Mouse (Mus musculus) left cerebral cortex, adult 2 months (tissue): Measurements from ENCODE around the gene Pigt. TPM values are rescaled to one million over a fixed set of nuclear protein-coding genes. Genes with fewer than 3 reads are reported as not detected.

Experiments
- DNase-seq, 2 experiments: peaks; one replicate each; pipeline ENCODE4 v3.0.0; 2021 to 2022; ENCODE audit warnings: low spot score in 2 of 2, mixed read lengths in 1 of 2; ENCODE audit errors: extremely low spot score in 1 of 2
- H3K27ac ChIP-seq: fragments of 200-600 bp; 2 replicates; pipeline ENCODE4 v1.8.1; 2022
- H3K4me3 ChIP-seq: fragments of 200-600 bp; 2 replicates; pipeline ENCODE4 v1.8.1; 2022
- CTCF ChIP-seq: fragments of 200-600 bp; IDR thresholded peaks from 2 replicates; pipeline ENCODE4 v1.8.1; 2022; ENCODE audit warnings: antibody characterized with exemption, mild to moderate bottlenecking, moderate library complexity
- intact Hi-C: fragments of 180-260 bp; cut with DNase I; formaldehyde crosslinking; loops from one replicate; pipeline ENCODE4 v1.15.1; 2025
- total RNA-seq, 2 experiments: library from RNA; stranded (reverse); gene quantifications; 2 replicates each; pipeline ENCODE4 v1.2.3; 2021

Pigt gene
- total RNA-seq, 2 experiments from 2014 or later: 86.3 to 87.0 TPM

DNA sequence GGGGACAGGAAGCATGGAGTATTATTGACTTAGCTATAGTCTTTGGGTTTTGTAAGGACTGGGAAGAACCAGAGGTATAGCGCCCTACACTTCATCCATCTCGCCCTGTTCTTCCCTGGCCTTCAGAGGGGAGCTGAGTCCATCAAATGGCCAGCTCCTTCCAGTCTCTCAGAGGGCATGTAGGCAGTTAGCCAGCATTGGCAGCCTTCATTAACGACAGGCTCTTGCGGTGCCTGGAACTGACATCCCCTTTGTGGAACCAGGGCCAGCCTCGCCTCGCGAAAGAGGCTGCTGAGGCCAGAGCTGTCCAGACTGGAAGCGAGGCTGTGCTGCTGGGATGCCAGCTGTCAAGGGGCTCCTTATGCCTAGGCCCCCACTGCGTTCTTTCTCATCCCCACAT lies 9.5 kb upstream of the Pigt start:
- H3K4me3 ChIP-seq: peak overlapping the region; percentile 94
- H3K27ac ChIP-seq: peak overlapping the region; percentile 99
- DNase-seq: peak; percentile 39 to 51
- no peak for TF ChIP-seq CTCF
- intact Hi-C loops: loop anchor here (2.0 to 10.0 kb wide), 2 partner anchors 25 to 257 kb away; partner anchors contain the start of genes Dnttip1 and Wfdc3

DNA sequence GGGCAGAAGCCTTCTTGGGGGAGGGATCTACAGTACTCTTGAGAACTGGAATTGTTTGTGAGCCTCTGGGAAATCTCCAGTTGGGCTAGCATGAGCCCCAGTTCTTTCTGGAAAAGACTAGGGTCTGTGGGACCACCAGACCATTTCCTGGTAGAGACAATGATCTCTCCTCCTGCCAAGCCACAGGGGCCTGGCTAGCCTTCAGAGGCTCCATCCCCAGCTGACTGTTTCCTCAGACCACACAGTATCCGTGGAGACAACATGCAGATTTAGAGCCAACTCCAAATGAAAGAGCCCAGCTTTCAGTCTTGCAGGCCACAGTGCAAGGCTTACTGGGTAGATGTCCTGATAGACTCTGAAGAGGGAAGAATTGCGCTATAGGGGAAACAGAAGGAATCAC lies 3.2 kb upstream of the Pigt start:
- DNase-seq: no peak
- Histone ChIP-seq H3K27ac (no peak overlapping the region; the same call in 1 of the 2 replicates), H3K4me3 (no peak overlapping the region)
- intact Hi-C loops: no loop called here
- no peak for TF ChIP-seq CTCF

DNA sequence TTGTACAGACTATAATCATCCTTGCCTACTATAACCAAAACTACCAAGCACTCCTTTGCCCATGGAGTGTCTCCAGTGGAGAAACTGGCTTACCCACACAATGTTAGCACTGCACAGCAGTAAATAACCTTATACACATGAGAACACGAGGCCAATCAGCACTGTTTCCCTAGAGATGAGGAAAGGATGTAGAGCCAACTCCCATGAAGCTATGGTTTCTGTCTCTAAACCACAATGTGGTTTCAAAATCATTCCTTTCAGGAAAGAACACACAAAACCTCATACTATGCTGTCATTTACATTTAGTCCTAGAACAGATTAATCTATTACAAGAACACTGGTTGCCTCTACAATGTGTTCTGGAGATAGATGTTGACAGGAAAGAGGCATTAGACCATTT lies 989 bp upstream of the Pigt start:
- no peak for DNase-seq
- no peak overlapping the region for H3K4me3 ChIP-seq
- H3K27ac ChIP-seq: no peak overlapping the region
- TF ChIP-seq CTCF: no peak
- intact Hi-C loops: loop anchor here (2.0 kb wide), 1 partner anchor 36 kb away; the partner anchor contains the start of gene Gm20458

DNA sequence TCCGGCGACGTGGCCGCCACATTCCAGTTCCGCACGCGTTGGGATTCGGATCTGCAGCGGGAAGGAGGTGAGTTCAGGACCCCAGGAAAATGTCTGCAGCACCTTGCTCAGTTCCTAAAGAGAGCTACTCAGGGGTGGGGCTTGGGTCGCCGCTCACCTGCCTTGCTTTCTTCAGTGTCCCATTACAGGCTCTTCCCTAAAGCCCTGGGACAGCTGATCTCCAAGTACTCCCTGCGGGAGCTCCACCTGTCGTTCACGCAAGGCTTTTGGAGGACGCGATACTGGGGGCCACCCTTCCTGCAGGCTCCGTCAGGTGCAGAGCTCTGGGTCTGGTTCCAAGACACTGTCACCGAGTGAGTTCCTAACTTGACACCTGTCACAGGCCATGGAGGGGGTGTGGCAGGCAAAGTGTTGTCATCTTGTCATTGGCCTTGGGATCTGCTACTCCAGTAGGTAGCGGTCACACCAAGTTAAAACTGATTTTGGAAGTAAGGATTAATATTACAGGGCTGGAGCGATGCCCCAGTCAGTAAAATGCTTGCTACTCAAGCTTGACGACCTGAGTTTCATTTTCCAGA lies 460 bp downstream of the Pigt start:
- no peak for DNase-seq
- intact Hi-C loops: loop anchor here (2.0 kb wide), 1 partner anchor 37 kb away; the partner anchor contains the start of gene Gm20458
- peak overlapping the region; percentile 64 for H3K27ac ChIP-seq

DNA sequence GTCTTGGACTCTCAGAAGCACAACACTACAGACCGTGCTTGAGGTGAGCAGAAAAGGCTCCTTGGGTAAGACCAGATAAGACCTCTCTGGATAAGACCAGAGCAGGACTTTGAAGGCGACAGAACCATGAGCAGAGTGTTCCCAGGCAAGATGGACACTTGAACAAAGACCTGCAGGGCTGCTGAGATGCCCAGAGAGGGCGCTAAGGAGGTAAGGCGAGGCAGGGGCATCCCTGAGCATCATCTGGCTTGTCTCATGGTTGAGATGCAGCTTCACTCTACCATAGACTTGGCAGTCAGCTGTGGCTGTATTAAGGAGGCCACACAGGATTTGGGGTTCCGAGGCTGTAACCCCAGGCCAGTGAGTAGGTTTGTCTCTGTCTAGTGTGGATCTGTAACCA lies 2.0 kb downstream of the Pigt start:
- intact Hi-C loops: no loop called here
- Histone ChIP-seq H3K4me3 (no peak overlapping the region), H3K27ac (no peak overlapping the region)
- peak; percentile 15 for TF ChIP-seq CTCF
- DNase-seq: no peak

More for the DNA sequence above, 460 bp downstream of the Pigt start:
- no peak; the same call in 1 of the 2 replicates for TF ChIP-seq CTCF
- H3K4me3 ChIP-seq: peak overlapping the region; percentile 84

DNA sequence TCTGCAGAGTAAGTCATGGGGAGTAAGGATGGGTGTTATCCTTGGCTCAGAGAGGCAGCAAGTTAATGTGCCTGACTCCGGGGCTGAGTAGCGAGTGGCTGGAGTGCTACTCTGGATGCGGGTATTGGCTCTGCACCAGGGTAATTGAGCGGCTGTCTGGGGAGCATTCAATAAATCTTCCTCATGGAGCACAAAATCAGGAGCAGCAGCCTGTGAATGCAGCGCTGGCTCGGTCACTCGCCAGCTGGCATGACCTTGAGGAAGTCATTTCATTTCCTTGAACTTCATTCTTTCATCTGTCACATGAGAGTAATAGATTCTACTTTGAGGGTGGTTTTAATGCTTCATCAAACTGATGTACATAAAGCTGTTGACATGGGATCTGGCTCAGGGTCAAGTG lies 3.2 kb downstream of the Pigt start:
- intact Hi-C loops: no loop called here
- no peak for DNase-seq
- no peak for TF ChIP-seq CTCF

DNA sequence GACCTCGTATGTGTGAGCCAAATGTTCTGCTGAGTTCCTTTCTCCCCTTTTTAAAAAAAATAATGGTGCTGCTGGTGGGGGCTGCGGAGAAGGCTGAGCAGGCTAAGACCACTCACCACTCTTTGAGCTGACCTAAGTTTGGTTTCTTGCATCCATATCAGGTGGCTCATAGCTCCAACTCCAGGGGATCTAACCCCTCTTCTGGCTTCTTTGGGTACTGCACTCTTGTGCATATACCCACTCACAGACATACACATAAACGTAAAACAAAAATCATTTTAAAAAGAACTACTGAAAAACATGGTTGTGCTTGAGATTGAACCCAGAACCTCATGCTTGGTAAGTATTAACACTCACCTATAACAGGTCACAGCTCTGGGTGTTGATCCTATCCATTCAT lies 7.6 kb downstream of the Pigt start:
- H3K27ac ChIP-seq: no peak overlapping the region
- TF ChIP-seq CTCF: no peak; the same call in 1 of the 2 replicates
- intact Hi-C loops: no loop called here
- DNase-seq: no peak
- H3K4me3 ChIP-seq: no peak overlapping the region

More for the DNA sequence above, 3.2 kb downstream of the Pigt start:
- H3K4me3 ChIP-seq: no peak overlapping the region
- H3K27ac ChIP-seq: no peak overlapping the region

DNA sequence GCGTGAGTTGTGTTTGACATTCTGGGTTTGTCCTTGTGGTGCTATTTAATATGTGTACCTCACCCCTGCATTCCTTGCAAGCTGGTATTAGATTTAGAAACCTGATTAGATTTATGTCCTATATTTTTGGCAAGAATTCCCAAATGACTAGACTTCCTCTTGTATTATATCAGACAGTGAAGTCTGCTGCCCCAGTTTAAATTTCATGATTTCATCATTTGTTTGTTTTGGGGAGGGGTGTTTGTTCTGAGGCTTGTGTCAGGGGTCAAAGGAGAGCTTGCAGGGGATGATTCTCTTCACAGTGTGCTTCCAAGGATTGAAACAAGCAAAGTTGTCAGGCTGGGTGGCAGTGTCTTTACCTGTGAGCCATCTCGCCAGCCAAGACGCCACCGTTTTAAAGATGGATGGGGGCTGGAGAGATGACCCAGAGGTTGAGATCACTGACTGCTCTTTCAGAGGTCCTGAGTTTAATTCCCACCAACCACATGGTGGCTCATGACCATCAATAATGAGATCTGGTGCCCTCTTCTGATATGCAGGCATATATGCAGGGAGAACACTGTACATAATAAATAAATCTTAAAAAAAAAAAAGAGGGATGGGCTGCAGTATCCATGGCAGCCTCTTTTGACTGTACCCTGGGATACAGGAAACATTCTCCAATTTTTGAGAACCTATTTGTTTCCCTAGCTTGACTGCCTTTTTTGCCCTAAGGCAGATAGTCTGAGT lies 8.5 kb downstream of the Pigt start:
- Histone ChIP-seq H3K27ac (no peak overlapping the region), H3K4me3 (no peak overlapping the region)
- TF ChIP-seq CTCF: peak; percentile 7; the same call in 1 of the 2 replicates
- DNase-seq: no peak
- intact Hi-C loops: no loop called here

DNA sequence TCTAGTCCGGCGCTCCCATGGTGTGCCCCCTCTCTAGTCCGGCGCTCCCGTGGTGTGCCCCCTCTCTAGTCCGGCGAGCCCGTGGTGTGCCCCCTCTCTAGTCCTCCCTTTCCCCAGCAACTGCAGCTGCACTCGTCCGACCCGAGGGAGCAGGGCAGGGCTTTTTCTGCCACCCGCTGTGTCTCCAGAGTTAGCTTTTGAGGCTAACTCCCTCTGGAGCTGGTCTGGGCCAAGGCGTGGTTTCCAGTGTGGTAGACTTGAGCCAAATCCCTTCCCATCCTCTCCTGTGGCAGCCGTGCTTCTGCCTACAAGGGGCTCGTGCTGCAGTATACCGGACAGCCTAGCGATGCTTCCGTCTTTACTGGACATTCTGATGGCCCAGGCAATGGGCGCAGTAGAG lies 10.5 kb downstream of the Pigt start:
- no peak for DNase-seq
- intact Hi-C loops: no loop called here
- Histone ChIP-seq H3K4me3 (no peak overlapping the region), H3K27ac (no peak overlapping the region)
- no peak for TF ChIP-seq CTCF

DNA sequence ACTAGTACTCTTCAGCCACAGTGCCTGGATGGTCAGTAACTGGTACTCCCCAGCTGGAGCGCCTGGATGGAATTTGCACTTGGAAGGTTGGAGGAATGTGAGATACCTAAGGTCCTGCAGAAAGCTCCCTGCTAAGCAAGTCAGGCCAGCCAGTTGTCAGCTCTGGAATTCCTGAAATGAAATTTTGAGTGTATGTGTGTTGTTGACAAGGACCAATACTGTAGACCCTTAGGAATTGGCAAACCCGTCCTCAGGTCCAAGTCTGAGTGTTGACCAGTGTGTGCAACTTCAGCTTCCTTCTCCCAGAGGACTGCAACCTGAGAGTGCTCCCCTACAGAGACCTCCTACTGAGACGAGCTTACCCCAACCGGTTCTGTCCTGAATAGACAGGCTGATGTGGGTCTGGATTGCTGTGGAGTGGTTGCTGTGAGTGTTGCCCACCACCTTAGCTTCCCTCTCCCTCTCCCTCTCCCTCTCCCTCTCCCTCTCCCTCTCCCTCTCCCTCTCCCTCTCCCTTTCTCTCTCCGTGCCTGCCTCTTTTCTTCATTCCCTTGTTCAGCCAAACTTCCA lies 13.4 kb downstream of the Pigt start:
- H3K27ac ChIP-seq: no peak overlapping the region
- no peak for DNase-seq
- intact Hi-C loops: no loop called here
- no peak overlapping the region for H3K4me3 ChIP-seq
- no peak for TF ChIP-seq CTCF

DNA sequence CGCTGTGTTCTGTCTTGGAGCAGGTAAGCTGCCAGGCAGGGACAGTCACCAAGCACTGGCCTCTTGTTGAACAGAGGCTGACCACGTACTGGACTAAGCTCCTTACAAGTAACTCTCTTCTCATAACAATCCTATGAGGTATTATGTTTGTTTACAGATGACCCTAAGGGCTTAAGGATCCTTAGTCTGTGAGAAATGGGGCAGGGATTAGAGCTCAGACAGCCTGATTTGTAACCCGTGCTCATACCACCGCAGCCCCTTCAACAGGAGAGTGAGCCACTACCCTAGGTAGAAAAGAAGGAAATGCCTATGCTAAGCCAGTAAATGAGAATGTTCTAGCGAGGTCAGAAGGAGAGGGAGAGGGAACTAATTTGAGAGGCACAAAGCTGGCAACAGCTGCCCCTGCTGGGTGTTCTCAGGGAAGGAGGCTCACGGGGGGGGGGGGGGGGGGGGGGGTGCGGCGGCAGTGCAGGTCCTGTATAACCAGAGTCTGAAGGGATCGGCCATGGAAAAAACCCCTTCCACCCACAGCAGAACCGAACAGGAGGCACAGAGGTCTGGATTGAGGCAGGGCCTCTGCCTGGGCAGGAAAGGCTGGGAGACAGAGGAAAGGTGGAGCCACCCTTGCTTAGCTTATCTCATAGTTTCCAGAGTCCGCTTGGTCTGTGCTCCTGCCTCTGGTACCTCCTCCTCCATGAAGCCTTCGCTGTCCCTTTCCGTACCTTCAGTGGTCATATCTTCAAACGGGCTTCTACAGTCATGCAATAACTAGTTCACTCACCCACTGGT lies 15.0 kb downstream of the Pigt start:
- intact Hi-C loops: no loop called here
- no peak overlapping the region for H3K27ac ChIP-seq
- no peak overlapping the region for H3K4me3 ChIP-seq
- no peak for TF ChIP-seq CTCF
- DNase-seq: no peak

DNA sequence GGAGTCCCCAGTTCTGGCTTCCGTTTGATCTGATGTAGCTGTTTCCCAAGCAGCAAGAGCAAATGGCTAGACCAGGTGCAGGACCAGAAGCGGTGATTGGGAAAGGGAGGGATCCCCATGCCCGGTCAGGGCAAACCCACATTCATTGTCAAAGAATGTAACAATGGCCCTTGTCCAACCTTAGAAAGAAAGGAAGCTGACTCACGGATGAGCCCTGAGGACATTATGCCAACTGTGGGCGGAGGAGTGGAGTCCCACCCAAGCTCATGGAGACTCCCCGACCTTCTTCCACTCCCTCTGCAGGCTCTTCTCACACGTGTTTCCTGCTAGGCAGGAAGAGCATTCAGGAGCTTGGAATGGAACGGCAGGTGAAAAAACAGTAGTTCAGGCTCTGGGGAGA lies 16.1 kb downstream of the Pigt start:
- no peak for DNase-seq
- Histone ChIP-seq H3K27ac (no peak overlapping the region), H3K4me3 (no peak overlapping the region)
- TF ChIP-seq CTCF: no peak
- intact Hi-C loops: no loop called here
